Mouse (Mus musculus) heart, postnatal 4 days (tissue): ENCODE measurements around the gene Pirb. TPM values are rescaled to one million over a fixed set of nuclear protein-coding genes. Genes with fewer than 3 reads are reported as not detected.
"Not testable (repeated sequence)": the region's sequence is repeated elsewhere in the genome, so short reads cannot be mapped to it uniquely, and the experiment has no call there.

Experiments used
- DNase-seq: peaks from one replicate; pipeline ENCODE4 v3.0.0; 2021
- total RNA-seq, 2 experiments: library from RNA; stranded (reverse); gene quantifications; 2 replicates each; pipeline ENCODE4 v1.2.3; 2021

Gene Pirb
- under 1 TPM; 0.43 to 0.64 TPM for total RNA-seq

DNA sequence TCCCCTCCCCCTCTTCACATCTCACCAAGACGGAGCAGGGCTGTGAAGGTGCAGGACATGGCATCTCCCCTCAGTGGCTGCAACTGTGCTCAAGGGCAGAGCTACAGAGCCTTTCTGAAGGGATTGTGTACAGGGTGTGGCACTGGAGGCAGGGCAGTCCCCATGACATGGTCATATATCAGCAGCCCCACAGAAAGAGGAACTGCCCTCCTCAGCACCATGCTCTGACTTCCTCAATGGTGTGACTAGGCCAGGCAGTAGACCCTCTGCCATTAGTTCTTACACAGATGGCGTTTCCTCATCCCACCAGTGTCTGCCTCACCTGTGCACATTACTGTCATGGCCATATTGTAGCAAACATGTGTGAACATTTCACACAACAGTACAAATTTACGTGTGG is at the start of gene Pirb:
Gene Pirb, minus strand, starts transcription at position 124 of the 400 bp plus-strand sequence.
- DNase-seq = not testable (repeated sequence)

DNA sequence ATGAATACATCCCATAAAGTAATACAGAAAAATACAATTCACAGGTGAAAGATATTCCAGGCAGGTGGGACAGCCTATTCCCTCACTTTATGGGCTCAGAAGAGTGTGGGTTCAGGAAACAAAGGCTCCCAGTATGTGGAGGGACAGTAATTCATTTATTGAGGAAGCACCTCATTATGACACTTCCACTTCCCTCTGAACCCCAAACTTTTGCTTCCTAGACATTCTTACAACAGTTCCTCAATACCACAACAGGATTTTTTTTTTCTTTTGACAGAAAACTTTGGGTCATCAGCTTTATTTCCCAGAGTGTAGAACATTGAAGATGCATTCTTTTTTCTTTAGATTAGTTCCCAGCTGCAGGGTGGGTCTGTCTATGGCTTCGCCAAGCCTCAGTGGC is 12.5 kb upstream of the Pirb start:
- not testable (repeated sequence) for DNase-seq

DNA sequence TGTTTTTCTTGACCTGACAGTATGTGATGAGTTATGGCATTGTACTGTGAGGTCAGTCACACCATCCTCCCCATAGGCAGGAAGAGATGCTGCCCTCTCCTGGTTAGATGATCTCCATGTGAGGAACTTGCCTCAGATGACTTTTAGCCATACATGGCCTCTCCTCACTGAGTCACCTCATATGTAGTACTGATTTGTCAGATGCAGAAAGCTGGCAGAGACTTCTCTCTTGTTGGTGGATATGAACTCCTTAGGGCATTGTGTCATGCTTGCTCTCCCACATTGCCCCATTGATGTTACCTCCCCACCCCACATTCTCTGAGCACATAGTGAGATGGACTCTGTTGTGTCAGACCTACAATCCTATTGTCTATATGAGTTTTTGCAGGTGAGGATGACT is 5.3 kb upstream of the Pirb start:
- DNase-seq = not testable (repeated sequence)

- no peak for DNase-seq
Measured at GRCm38 (mm10) chr7:3715249-3715648, 4.9 kb downstream of the Pirb start.

DNA sequence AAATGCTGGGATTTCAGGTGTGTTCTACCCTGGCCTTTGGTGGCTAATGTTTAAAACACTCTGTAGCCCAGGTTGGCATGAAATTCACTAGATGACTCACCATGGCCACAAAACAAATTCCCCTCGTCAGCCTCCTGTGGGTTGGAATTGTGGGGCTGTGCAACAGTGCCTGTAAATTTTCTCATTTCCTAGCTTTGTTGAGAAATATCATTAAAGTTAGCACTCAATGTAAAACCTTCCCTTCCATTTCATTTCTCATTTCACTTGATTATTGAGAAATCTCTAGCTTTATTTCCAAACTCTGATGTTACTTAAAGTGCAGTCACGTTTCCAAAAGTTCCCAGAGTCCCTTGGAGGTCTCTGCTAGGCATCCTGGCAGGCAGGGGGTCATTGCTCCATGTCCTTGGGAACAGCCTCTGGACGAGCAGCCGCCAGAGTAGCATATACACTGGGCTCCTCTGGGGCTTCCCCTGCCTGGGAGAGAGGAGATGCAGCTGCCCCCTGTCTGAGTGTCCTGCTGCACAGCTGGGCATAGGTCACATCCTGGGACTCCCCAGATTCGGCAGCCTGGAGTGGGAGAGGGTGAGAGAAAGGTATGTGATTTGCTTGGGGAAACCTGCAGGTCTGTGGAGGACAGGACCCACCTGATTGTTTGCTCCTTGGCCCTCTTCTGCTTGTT is 7.8 kb downstream of the Pirb start:
- no peak for DNase-seq

- no peak for DNase-seq
Measured at GRCm38 (mm10) chr7:3709000-3709399, 11.2 kb downstream of the Pirb start.

- DNase-seq = not testable (repeated sequence)
Measured at GRCm38 (mm10) chr7:3708447-3708980, 11.7 kb downstream of the Pirb start.

GRCm38 (mm10) chr7:3707568-3708413 is 12.4 kb downstream of the Pirb start:
- no peak for DNase-seq

GRCm38 (mm10) chr7:3707027-3707426 is 13.2 kb downstream of the Pirb start:
- no peak for DNase-seq

GRCm38 (mm10) chr7:3706343-3706934 is 13.8 kb downstream of the Pirb start:
- DNase-seq = no peak

DNA sequence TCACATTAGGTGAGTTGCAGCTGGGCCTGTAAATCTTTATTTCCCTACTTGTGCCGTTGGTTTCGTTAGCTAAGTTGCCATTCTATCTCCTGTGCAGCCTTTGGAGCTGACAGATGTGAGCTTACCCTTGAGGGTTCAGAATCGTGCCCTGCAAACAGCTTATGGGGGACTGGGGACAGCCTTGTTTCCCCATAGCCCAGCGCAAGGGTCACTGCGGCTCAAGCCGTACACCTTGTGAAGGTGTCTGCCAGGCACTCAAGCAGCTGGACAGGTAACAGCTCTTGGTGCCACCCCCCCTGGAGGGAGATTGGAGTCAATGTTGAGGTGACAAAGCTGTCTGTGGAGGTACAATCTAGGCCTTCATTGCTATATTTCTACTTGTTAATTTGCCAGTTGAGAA is 14.3 kb downstream of the Pirb start:
- no peak for DNase-seq

- DNase-seq = peak; percentile 12
Measured at GRCm38 (mm10) chr7:3705461-3705860, 14.7 kb downstream of the Pirb start.

GRCm38 (mm10) chr7:3704475-3704874 is 15.7 kb downstream of the Pirb start:
- no peak for DNase-seq

GRCm38 (mm10) chr7:3703879-3704441 is 16.2 kb downstream of the Pirb start, which contains the start of gene Rps9:
Gene Rps9, plus strand, starts transcription at chr7:3703993.
- peak; percentile 97 for DNase-seq

DNA sequence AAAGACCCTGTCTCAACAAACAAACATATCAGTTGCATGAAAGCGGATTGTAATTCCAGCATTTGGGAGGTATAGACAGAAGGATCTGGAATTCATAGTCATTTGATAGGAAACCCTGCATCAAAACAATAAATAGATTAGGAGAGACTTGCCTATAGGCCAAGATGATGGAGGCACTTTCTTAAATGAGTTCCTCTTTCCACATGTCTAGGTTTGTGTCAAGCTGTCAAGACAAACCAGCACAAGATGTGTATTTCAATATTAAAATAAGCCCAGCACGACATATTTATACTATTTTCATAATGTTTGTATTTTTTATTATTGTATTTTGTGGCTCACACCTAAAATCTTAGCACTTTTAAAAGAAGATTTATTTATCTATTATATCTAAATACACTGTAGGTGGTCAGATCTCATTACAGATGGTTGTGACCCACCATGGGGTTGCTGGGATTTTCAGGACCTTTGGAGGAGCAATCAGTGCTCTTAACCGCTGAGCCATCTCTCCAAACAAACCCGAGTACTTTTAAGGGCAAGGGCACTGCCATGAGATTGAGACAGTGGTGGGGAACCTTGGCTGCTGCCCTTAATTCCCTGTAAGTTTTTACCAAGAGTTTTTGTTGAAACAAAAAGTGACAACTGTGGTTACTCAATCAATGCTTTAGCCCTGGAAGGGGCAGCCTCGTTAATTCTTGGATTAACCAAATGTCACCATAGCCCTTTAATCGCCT is 16.9 kb downstream of the Pirb start:
- no peak for DNase-seq

DNA sequence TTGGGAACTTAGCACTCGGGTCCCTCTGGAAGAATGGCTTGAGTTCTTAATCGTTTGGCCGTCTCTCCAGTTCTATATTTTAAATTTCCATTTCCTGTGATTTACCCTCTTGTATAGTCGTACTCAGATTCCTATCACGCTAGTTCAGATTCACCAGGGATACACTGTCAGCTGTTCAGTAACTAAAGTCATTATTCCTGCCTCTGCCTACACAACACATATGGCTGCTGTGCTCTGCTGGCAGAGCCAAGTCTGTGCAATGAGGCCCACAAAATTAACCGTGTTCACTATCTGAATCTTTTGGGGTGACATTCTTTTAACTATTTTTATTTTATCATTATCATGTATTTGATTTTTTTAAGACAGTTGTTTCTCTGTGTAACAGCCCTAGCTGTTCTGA is 21.7 kb downstream of the Pirb start:
- DNase-seq = no peak

DNA sequence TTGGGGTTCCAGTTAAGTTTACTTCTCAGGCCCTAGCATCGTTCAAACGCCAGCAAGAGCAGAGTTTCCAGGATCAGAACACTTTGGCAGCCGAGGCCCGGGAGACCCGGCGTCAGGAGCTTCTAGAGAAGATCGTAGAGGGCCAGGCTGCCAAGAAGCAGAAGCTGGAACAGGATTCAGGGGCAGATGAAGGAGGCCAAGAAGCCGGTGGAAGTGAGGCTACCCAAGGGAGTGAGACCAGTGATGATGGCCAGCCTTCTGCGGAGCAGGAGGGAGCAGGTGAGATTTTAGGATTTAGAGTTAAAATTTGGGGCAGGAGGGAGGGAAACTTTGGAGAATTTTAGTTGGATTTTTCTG is 25.3 kb downstream of the Pirb start:
- DNase-seq = peak; percentile 24

GRCm38 (mm10) chr7:3694076-3694948 is 25.9 kb downstream of the Pirb start:
- DNase-seq = peak; percentile 77

DNA sequence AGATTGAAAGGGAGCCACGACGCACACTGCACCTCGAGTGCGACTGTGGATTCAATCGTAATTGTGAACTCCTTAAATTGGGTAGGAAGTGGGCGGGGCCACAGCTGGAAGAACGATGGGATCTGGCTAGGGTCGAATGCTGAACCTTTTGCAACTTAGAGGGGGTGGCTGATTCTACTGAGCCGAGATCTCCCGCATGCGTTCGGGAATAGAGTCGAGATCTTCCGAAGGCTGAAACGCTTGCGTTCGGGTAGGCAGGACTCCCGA is 26.4 kb downstream of the Pirb start:
- DNase-seq = no peak

DNA sequence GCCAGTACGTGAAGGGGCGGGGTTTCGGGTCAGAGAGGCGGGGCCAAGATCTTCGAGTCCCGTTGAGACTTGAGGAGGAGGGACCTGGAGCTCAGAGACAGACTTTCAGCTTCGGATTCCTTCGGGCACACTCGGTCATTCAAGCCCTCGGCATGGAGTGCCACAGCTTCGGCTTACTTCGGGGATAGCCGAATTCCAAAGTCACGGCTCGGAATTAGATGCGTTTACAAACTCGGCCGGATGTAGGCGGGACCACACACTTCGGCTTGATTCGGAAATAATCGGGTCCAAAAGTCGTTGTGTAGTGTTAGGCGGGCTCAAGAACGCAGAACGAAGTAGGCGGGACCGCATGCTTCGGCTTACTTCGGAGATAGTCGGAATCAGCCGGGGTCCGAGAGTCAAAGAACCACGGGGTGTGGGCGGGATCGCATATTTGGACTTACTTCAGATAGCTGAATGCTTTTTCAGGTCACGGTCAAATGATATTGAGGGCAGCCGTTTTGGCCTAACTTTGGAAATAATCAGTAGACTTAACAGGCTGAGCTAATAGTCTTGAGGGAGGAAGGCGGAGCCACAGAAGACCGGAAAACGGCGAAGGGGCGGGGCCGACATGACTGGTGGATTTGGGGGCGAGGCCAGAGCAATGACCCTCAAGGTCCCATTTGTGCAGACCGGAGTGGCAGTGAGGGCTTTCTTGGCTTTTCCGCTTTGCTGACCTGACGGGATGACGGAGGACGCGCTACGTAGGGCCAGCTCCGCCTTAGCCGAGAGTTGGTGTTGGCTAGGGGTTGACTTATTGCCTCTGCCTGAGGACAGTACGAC is 27.0 kb downstream of the Pirb start, which contains the start of gene Mboat7:
Gene Mboat7, minus strand, starts transcription at position 537 of the 822 bp plus-strand sequence.
- DNase-seq = peak; percentile 96
